Mouse (Mus musculus): ENCODE measurements at regions not wholly inside any gene's neighbourhood (a gene's known extent, or its start where the extent isn't known, plus 50 kb on each side); places are given as distances from the start of the nearest gene placed in this dataset.

DNA sequence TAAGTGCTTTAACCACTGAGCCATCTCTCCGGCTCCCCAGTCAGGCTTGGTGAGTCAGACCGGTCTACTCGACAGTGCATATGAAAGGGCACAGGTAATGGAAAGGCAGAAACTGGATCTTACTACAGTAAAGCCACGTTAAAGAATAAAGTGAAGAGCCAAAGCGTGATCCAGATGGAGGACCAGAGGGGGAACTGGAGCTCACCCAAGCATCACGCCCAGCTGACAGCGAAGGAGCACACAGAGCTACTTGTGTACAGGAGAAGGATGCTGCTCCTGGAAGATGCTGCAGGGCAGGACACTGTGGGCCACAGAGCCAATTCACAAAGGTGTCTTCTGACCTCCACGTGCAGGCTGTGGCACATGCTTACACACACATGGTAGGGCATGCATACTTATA lies 96.7 kb upstream of the Ppp1r26 start:
- DNase-seq (ENCODE audit: low read depth, low spot score), result no peak

DNA sequence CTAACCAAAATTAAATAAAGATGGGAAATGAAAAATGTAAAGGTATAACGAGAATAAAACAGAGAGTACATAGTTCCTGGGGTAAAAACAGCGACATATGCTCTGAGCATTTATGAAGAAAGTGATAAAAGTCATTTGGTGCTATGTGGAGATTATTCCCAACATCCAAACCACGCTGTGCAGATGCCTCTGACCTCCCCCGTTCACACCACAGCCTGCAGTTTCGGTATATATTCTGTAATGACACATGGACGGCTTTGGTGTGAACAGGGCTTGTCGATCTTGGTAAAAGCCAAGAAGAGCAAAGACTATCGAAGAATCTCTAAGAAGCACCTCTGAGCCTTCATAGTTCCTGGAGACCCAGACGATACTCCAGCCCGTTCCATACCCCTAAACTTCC lies 95.2 kb upstream of the Ppp1r26 start:
- no peak for DNase-seq (ENCODE audit: low read depth, low spot score)

DNA sequence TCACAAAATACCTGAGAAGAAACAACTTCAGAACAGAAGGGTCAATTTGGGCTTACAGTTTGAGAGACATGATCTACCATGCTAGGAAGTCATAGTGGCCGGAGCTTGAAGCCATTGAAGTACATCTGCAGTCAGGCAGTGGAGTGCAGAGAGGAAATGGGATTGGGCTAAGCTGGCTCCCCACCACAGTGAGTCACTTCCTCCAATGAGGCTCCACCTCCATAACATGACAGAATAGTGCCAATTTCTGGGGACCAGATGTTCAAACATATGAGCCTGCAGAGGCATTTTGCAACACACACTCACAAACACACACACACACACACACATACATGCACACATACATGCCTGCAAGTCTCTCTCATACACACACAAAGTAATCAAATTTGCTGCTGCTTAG lies 93.7 kb upstream of the Ppp1r26 start:
- no peak for DNase-seq (ENCODE audit: low read depth, low spot score)

DNA sequence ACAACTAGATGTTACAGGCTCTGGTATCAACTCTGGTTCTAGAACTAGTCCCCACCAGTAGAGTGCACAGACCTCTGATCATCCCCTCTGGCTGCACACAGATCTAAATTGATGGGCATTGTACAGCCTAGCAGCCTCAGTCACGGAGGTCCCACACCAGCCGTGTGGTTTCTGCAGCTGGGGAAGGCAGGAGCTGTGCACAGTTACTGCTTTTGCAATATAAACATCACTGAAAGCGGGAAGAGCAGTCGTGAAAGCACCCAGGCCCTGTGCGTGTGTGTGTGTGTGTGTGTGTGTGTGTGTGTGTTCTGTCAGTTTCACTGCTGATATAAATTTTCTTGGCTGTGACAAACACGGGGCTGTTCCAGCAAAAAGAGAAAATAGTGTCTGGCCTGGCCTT lies 84.4 kb upstream of the Ppp1r26 start:
- DNase-seq (ENCODE audit: low read depth, low spot score), result no peak

DNA sequence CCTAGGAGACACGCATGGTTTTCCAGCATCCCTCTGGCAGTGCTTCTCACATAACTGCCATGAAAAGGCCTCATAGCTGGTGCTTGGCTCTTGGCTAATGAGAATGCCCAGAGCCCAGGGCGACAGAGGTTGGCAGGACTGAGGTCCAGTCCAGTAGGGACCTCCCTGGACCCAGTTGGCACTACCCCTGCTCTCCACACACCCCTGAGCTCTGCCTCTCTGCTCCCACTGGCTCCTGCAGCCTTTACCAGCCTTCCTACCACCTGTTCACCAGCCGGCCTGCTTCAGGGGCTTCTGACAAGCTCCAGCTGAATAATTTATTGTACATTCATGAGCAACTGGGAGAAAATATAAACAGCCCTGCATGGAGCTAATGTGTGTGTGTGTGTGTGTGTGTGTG lies 82.0 kb upstream of the Ppp1r26 start:
- DNase-seq (ENCODE audit: low read depth, low spot score), result no peak

DNA sequence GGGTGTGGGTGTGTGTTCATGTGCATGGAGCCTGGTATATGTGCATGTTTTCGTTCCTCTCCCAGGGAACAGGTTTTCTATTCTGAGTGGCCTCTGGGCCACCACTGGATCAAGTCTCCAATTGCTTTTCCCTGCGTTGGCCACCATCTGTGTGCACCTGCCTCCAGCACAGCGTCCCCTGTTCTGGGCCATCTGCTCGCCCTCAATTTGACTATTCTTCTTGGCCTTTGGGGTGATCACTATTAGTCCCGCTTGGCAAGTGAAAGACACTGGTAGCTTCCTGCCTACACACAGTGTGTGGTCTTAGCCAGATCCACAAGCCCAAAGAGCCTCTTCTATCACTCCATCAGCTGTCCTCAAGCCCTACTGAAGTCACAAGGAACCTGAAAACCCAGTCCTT lies 80.8 kb upstream of the Ppp1r26 start:
- no peak for DNase-seq (ENCODE audit: low read depth, low spot score)

DNA sequence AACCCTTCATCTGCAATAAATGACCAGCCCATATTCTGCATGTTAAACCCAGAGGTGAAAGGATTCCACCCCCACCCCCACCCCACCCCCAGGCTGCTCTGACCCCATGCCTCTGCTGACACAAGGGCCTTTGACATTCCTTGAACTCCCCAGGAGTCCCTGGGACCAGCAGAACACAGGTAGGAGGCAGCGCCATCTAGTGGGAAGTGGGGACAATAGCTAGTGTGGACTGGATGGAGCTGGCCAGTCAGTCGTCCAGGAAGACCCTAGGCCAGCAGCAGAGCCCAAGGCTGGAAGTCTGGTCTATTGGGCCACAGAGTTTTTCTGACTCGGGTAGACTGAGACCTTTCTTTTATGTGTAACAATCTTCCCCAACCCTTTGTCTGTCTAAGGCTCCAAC lies 71.8 kb upstream of the Ppp1r26 start:
- DNase-seq (ENCODE audit: low read depth, low spot score), result no peak

DNA sequence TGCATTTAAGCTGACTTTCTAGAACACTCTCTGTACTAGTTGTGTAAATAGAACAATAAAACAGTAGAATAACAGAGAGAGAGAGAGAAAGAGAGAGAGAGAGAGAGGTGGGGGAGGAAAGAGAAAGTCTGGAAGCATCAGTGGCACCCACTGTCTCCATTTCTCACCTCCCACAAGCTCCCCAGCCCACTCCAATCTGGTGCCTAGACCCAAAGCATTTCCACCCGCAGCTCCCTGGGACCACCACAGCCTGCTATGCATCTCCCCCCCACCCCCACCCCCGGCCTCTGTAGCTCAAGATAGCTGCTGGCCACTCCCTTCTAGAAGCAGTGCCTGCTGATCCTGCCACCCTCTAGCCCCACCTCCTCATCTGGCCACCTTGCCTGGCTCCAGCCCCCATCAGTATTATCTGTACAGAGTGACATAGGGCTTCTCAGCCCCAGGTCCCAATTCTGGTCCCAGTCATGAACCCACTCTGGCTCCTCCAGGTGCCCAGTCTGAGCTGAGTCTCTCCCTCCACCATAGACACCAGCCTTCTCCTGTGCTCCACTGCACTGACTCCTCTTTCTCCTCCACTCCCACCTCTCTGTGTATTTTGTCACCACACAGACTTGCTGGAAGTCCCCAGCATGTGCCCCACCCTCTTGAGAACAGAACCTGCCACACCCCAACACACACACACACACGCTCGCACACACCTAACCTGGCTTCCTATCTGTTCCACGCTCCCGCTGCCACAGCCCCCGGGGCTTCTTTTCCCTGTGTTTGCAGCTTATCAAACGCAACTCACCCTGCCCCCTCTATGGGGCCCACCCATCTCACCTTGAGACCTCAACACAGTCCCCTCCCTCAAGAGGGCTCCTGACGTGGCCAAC lies 68.4 kb upstream of the Ppp1r26 start:
- DNase-seq (ENCODE audit: low read depth, low spot score), result no peak

DNA sequence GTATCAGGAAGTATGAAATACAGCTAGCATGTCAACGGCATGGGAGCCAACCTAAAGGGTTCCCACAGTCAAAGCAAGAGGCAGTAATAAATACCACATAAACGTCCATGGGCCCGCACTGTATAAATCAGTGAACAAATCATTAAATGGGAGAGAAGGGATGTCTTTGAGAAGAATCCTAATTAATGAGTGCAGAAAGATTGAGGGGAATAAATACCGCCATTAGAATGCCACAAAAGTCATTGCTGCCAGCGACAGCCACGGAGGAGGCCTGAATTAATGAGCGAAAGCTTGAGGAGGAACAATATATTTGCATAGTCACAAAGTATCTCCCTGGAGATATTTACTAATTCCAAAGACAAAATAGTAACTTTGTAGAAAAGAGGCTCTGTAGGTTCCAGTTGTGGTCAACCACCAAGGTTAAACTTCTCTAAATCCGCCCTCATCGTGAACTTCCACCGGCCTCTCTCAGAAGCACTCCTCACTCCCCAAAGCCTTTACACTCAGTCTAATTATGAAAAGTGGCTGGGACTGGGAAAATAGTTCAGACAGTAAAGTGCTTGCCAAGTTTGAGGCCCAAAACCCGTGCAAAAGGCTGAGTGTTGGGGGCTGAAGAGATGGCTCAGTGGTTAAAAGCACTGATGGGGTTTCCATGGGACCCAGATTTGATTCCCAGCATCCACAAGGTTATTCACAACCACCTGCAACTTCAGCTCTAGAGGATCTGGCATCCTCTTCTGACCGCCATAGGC lies 64.4 kb upstream of the Ppp1r26 start:
- DNase-seq (ENCODE audit: low read depth, low spot score), result no peak

DNA sequence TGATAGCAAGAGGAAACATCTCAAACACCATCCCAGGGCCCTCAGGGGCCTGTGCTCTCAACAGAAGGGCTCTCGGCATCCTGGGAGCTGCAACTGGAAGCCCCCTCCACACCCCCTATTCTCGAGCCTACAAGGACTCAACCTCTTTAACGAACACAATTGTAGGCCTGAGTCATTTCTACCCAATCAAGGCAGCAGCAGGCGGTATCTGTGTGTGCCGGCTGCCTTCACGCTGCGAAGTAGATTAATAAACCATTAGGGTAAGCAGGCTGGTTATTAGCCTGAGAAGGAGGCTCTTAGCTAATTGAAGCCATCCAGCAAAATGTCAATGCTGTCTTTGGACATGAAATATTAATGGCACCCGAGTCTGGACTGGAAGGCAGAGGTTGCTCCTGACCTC lies 61.7 kb upstream of the Ppp1r26 start:
- no peak for DNase-seq (ENCODE audit: low read depth, low spot score)

DNA sequence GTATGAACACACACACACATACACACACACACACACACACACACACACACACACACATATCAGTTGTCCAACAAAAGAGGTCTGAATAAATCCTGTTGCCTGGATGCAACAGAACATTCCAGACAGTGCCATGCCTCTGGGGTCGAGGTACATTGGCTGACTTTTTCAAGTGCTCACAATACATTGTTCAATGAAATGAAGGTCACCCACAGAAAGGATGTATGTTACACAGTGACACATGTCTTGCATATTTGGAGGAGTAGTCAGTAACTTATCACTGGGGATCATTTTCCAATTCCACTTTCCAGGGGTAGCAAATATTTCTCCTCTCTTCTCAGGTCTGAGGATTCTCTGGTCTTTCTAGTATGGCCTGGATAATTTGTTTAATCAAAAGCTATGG lies 59.8 kb upstream of the Ppp1r26 start:
- no peak for DNase-seq (ENCODE audit: low read depth, low spot score)

DNA sequence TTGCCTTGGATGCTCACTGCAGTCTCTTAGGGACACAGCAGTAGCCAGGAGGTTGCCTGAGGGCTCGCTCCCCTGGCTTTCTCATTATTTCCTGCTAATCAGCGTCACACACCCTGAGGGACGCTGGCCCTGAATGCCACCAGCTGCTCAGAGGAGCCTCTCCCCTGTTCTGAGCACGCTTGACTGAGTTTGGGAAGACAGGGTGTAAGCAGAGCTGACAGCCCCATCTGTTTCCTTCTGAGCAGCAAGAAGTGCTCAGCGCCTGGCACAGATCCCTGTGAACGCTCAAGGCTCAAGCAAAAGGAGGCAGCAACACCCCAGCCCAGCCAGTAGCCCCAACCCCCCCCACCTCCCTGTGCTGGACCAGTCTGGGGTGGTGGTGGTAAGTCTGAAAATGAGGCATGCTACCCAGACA lies 59.2 kb upstream of the Ppp1r26 start:
- DNase-seq (ENCODE audit: low read depth, low spot score), result no peak

DNA sequence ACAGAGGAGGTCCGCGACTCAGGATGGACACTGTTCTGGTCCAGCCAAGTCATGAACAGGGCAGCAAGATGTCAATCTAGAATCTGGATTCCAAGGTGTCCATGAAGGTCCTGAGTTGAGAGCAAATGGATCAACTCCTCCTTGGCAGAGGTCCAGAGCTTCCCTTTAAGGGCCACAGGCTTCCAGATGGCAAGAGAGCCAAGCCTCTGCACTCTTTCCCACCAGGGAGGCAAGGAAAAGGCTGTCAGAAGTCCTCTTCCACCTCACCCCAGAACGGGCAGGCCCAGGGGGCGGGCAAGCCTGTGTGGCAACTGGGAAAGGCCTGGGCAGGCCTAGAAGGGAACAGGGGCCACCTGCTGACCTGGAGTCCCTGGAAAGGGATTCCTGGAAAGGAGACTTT lies 58.7 kb upstream of the Ppp1r26 start:
- no peak for DNase-seq (ENCODE audit: low read depth, low spot score)

DNA sequence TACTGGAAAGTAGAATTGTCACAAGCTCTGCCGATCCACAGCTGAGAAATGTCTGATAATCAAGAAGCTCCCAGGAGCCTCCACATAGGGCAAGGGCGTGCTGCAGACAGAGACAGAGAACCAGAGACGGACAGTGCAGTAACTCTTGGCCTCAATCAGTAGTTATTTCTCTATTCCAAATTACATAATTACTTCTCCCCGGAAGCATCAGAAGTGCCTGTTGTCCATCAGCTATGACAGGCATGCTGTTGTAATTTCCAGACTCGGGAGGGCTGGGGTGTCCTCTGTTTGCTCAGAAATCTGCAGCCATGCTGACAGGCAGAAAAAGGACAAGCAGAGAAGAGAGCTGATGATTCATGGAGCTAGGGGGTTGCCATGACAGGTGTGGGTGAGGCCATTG lies 56.9 kb upstream of the Ppp1r26 start:
- DNase-seq (ENCODE audit: low read depth, low spot score), result no peak

DNA sequence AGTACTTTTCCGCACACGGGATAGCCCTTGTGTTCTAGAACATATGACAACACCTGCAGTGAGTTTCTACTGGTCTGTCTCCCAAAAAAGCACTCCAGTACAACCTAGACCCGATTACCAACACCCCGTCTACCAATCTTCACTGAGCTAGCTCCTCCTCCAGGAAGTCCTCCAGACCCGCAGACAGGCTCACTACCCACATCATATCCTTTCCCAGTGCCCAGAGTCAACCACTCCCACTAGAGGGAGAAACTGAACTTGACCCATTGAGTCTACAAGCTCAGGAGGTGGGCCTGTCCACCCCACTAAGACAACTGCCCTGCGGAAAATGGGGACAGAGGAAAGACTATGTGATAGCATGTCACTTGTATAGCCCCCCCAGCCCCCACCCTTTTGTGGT lies 51.2 kb upstream of the Ppp1r26 start:
- no peak for DNase-seq (ENCODE audit: low read depth, low spot score)

Measured in WW6 (cell line).